Mouse (Mus musculus) urinary bladder, postnatal 36 days (tissue): ENCODE data around the gene Zfp11.
"Not testable (repeated sequence)": the region's sequence is repeated elsewhere in the genome, so short reads cannot be mapped to it uniquely, and the experiment has no call there.

Experiments used
- DNase-seq, 2 experiments: peaks; one replicate each; pipeline ENCODE4 v3.0.0; 2022; ENCODE audit warnings: low spot score in 2 of 2, mixed read lengths in 1 of 2

Gene Zfp11

DNA sequence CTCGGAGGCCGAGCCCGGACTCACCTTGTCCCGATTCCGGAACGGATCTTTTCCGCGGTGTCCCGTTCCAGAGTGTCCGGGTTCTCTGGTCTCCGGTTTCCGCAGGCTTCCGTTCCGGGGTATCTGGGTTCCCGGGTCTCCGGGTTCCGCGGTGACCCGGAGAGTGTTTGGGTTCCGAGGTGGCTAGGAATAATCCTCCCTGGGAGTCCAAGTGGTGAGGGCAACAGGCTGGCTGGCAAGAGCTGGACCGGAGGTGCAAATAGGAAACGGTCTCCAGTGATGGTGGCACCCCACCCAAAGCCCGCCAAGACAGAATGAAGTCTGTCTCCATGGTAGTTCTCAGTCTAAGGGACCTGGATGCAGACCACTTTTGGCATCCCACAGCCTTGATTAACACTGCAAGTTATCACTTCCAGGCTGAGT is at the start of gene Zfp11:
Gene Zfp11 (minus strand): TSS at position 64 of the 423 bp plus-strand sequence.
- DNase-seq, result peak; percentile 77 to 80

GRCm38 (mm10) chr5:129717016-129717415 is 47.1 kb upstream of the Zfp11 start:
- no peak for DNase-seq

DNA sequence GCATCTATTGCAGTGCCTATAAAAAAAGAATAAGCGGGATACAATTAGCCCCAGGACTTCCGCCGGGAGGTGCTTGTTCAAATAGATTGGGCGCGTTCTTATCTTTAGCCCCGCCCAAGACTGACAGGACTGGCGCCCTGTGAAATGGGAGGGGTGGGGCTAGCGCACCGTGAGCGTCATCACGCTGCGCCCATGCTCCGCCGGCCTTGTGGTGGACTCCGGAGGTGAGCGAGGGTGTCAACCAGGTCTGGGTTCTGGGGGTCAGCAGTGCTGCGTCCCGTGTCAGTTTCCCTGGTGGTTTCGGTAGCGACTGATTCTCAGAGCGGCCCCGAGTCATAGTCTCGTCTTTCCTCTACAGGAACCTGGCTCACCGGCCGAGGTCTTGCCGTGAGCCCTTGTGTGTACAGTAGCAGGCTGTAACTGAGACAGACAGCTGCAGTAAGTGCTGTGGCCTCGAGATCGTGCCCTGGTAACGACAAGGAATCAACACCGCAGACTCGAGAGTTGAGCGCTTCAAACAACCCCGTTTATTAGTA is 45.5 kb upstream of the Zfp11 start, which contains the start of gene Mrps17:
Gene Mrps17 (plus strand): TSS at position 172 of the 536 bp plus-strand sequence.
- DNase-seq, result peak; percentile 89 to 93

DNA sequence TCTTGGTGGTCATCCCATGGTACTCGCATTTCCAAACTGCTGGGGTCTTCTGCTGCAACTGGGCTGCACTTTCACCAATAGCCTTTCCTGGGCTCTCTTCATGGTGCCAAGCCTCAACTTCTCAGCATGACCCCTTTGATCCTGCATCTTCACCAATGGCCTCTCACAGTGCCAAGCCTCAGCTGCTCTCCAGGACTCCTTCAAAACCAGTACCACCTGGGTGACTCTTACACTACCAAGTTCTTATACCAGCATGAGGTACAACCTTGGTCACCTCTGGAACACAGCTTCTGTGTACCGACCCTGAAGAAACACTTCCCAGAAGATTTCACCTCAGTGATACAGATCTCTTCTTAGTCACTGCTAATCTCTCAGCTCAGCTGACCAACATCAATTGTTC is 38.5 kb upstream of the Zfp11 start, which contains the start of gene Sept14:
Gene Sept14 (minus strand): TSS at position 101 of the 400 bp plus-strand sequence.
- no peak for DNase-seq

DNA sequence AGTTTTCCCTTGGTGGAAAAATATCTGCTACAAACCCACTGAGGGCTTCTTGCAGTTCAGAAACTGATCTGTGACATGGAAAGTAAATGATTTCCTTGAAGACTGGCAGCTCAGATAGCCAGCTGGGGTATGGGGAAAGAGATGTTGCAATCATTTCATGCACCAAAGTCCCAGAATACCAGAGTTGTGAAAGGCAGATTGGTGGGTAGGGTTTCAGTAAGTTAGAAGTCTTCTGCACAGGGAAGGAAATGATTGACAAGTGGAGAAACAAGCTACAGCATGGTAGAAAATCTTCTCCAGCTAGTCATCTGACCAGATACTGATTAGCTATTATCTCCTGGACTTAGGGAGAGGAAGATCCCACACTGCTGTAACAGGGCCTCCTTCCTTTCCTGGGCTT is 33.5 kb upstream of the Zfp11 start:
- DNase-seq, result no peak

DNA sequence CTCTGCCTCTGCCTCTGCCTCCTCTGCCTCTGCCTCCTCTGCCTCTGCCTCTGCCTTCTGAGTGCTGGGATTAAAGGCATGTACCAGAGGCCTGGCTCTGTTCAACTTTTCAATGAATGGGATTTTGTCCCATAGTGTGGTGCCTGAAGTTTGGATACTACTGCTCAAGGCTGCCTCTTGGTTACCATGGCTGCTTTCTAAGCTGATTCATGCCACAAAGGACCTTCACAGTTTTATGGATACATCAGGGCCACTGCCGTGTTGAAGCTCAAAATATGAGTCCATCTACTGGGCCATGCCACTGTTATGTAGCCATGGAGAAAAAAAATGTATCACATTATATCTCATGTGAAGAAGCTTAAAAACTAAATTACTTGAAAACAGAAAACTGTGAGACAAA is 31.8 kb upstream of the Zfp11 start:
- no peak for DNase-seq

- DNase-seq, result no peak
Observed at GRCm38 (mm10) chr5:129700506-129700905, 30.6 kb upstream of the Zfp11 start.

DNA sequence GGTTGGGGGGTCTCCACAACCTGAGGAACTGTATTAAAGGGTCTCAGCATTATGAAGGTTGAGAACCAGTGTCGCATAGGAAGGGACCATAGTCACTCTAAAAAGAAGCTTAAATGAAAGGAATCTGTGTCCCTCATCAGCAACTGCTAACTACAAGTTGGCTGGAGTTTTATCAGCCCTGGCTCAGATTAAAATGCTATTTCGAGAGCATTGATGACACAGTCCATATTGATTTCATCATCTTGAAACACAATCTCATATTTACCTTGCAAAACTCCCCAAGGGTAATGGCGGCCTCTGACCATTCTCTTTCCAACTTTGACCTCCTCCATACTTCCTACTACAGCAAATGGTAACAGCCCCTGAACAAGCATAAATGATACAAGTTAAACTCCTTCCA is 20.6 kb upstream of the Zfp11 start:
- no peak for DNase-seq

- DNase-seq, result no peak
Observed at GRCm38 (mm10) chr5:129687621-129688020, 17.7 kb upstream of the Zfp11 start.

DNA sequence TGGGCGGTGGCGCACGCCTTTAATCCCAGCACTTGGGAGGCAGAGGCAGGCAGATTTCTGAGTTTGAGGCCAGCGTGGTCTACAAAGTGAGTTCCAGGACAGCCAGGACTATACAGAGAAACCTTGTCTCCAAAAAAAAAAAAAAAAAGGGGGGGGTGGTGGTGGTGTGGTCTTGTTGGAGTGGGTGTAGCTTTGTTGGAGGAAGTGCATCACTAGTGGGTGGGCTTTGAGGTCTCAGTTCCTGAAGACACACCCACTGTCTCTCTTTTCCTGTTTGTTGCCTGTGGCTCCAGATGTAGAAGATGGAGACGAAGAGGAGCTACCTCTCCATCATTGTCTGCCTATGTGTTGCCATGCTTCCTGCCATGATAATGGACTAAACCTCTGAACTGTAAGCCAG is 15.2 kb upstream of the Zfp11 start:
- not testable (repeated sequence) for DNase-seq

DNA sequence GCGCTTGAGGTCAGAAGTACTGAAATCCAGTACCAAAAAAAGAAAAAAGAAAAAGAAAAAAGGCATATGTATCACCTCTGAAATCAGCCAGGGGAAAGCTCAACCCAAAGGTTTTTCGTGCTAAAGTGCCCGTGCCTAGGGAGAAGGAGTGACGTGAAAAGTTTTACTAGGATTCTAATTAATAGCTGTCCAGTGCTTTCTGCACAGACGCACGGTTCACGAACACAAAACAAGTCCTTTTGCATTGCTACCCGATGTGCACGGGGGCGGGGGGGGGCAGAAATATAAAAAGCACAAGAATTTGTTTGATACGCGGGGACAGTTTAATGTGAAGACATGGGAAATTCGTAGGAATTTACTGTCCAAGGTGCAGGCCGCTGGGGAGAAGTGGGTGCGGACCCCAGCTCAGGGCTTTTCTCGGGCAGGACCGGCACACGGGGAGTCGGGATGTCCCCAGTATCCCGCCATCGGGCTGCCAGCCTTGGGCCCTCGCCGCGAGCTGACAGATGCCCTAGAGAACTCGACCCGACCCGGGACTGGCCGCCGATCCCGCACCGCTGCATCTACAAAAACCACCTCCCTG is 355 bp downstream of the Zfp11 start:
- no peak for DNase-seq

GRCm38 (mm10) chr5:129667851-129668250 is 2.0 kb downstream of the Zfp11 start:
- DNase-seq, result no peak

DNA sequence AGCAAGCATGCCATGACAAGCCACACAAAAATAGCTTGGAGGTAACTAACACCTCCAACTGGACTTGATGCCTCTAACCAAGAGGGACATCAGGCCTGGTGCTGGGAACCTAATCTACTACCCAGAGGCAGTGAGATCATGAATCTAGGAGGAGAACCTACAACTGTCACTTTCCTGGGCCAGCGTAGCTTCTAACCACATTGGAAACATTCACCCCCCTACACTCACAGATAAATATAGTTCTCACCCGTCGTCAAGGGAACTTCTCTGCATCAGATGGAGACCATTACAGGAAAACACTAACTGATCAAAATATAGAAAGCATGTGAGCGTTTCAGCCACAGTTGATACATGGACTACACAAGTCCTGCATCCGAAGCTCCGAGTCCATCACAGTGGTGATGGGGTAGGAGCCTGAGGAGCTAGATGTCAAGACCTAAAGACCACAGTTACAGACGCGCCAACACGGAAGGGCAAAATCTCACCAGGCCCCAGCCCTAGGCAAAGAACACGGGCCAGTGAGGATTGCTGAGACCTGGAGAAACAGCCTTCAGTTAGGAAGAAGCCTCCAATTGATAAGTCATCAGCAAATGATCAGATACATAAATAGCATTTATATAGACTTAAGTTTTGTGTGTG is 3.5 kb downstream of the Zfp11 start:
- no peak for DNase-seq

GRCm38 (mm10) chr5:129664090-129664489 is 5.8 kb downstream of the Zfp11 start:
- no peak for DNase-seq

- no peak for DNase-seq
Observed at GRCm38 (mm10) chr5:129657931-129658330, 12.0 kb downstream of the Zfp11 start.

DNA sequence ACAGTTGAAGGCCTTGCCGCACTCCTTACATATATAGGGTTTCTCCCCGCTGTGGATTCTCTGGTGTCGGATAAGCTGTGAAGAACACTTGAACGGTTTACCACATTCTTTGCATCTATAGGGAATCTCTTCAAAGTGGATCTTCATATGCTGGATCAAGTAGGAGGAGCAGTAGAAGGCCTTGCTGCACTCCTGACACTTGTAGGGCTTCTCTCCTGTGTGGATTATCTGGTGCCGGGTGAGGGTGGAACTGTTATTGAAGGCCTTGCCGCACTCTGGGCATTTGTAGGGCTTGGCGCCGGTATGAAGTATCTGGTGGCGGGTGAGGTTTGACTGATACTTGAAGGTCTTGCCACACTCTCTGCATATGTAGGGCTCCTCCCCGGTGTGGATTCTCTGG is 12.9 kb downstream of the Zfp11 start:
- DNase-seq, result no peak

DNA sequence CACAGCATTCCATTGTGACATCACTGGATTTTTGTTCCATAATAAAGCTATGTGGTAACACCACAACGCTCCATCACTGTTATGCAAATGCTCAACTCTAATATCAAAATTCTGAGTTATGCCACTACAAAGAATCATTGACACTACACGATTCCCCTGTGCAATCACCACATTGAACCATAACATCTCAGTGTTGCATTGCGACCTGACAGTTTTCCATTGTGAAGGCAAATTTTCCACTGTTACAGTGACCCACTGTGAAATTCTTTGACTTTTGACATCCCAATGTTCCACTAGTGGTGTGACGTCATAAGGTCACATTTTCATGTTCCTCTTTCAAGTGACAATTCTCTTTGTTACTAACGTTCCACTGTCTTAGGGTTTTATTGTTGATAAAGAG is 19.0 kb downstream of the Zfp11 start:
- no peak for DNase-seq

- DNase-seq, result not testable (repeated sequence)
Observed at GRCm38 (mm10) chr5:129632270-129633250, 37.3 kb downstream of the Zfp11 start.

GRCm38 (mm10) chr5:129626586-129626985 is 43.3 kb downstream of the Zfp11 start:
- DNase-seq, result not testable (repeated sequence)

GRCm38 (mm10) chr5:129626099-129626498 is 43.8 kb downstream of the Zfp11 start:
- no peak for DNase-seq

DNA sequence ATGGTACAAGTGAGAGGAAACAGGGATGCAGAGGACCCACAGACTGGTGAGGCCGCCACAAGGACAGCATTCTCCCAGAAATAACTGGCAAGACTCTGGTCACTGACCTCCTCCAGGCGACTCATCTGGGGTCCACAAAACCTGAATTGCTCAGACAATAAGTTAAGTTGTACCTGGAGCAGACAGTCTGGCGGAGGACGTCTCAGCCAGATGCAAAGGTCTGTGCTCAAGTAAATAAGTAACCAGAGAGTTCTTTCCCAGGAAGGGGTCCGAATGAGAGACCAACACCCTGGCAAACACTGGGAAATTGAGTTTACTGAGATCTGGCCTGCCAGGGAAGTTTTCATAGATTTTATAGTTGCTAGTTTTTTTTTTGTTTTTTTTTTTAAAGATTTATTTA is 48.5 kb downstream of the Zfp11 start:
- DNase-seq, result no peak

DNA sequence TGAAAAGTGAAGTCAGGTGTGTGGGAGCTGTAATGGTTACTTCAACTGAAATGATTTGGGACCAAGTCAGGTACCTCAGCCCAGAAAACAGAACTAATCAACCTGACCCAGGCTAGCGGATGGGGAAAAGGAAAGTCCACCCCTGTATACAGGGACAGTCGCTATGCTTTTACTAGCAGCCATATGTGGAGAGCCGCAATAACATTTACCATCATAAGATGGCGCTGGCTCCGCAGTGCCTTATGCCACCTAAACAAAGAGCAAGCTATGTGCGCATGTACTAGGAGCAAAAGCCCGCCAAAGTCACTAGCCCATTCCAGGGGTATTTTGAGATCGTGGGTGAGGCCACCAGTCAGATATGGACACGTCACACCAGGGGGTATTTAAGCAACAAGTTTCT is 49.3 kb downstream of the Zfp11 start:
- not testable (repeated sequence) for DNase-seq
